Mouse (Mus musculus): ENCODE results near the gene Lst1. TPM values are rescaled to one million over a fixed set of nuclear protein-coding genes. Genes with fewer than 3 reads are reported as not detected.
A peak's percentile ranks its signal among the peaks of the same experiment; 100 is the strongest.

Lst1 gene
- total and polyA plus RNA-seq, 2 experiments from 2014 or later: 7.8 to 26.7 TPM

- H3K9me3 ChIP-seq (ENCODE audit: low read length): no peaks in the 10 kb centered on the region
- H3K4me2 ChIP-seq (ENCODE audit: low read depth, low read length, poor library complexity, severe bottlenecking): peak within 1 kb of the TSS; percentile 59
- DNase-seq (ENCODE audit: low spot score) (no peak), ATAC-seq (ENCODE audit: low FRiP score) (no peak)
- H3K27me3 ChIP-seq (ENCODE audit: insufficient read depth, low read length): peaks cover 14% of the 10 kb centered on the region
- no peaks in the 10 kb centered on the region for H3K36me3 ChIP-seq (ENCODE audit: insufficient read depth, low read length)
- WGBS: 80% methylated on average over 28 of the region's 28 CpGs
- TF ChIP-seq CTCF (IDR thresholded peaks at IDR 0.05): no peak
- no peaks in the 10 kb centered on the region for H3K4me1 ChIP-seq (ENCODE audit: insufficient read depth, low read length)
- H3K27ac ChIP-seq (ENCODE audit: low read depth, low read length): no peak within 1 kb of the TSS
- H3K9ac ChIP-seq (replicated peaks; ENCODE audit: low read length, poor library complexity, severe bottlenecking): no peak within 1 kb of the TSS
- peak within 1 kb of the TSS; percentile 40; the same call in 1 of the 2 replicates for H3K4me3 ChIP-seq (ENCODE audit: low read depth, low read length)
Measured at GRCm38 (mm10) chr17:35193881-35194843, 5.9 kb upstream of the Lst1 start, which contains the start of gene Ltb. Ltb (plus strand) TSS chr17:35194439.

- no peaks in the 10 kb centered on the region for H3K4me1 ChIP-seq (ENCODE audit: insufficient read depth, low read length)
- H3K4me2 ChIP-seq (ENCODE audit: low read depth, low read length, poor library complexity, severe bottlenecking): no peak overlapping the region
- H3K27me3 ChIP-seq (ENCODE audit: insufficient read depth, low read length): peaks cover 14% of the 10 kb centered on the region
- TF ChIP-seq CTCF (IDR thresholded peaks at IDR 0.05): no peak
- no peak overlapping the region for H3K27ac ChIP-seq (ENCODE audit: low read depth, low read length)
- H3K4me3 ChIP-seq (ENCODE audit: low read depth, low read length): no peak overlapping the region
- no peaks in the 10 kb centered on the region for H3K36me3 ChIP-seq (ENCODE audit: insufficient read depth, low read length)
- WGBS: 82% methylated on average over 5 of the region's 5 CpGs
- H3K9ac ChIP-seq (replicated peaks; ENCODE audit: low read length, poor library complexity, severe bottlenecking): no peak overlapping the region
- ATAC-seq (ENCODE audit: low FRiP score) (no peak), DNase-seq (ENCODE audit: low spot score) (no peak)
- no peaks in the 10 kb centered on the region for H3K9me3 ChIP-seq (ENCODE audit: low read length)
Measured at GRCm38 (mm10) chr17:35192924-35193323, 4.7 kb upstream of the Lst1 start.

GRCm38 (mm10) chr17:35191723-35192122, 3.5 kb upstream of the Lst1 start:
- Histone ChIP-seq H3K36me3 (ENCODE audit: insufficient read depth, low read length) (no peaks in the 10 kb centered on the region), H3K4me2 (ENCODE audit: low read depth, low read length, poor library complexity, severe bottlenecking) (no peak overlapping the region), H3K9me3 (ENCODE audit: low read length) (no peaks in the 10 kb centered on the region), H3K4me3 (ENCODE audit: low read depth, low read length) (no peak overlapping the region), H3K9ac (replicated peaks; ENCODE audit: low read length, poor library complexity, severe bottlenecking) (no peak overlapping the region), H3K4me1 (ENCODE audit: insufficient read depth, low read length) (no peaks in the 10 kb centered on the region), H3K27me3 (ENCODE audit: insufficient read depth, low read length) (peaks cover 14% of the 10 kb centered on the region), H3K27ac (ENCODE audit: low read depth, low read length) (no peak overlapping the region)
- DNase-seq (ENCODE audit: low spot score) (no peak), ATAC-seq (ENCODE audit: low FRiP score) (no peak)
- WGBS: 62% methylated on average over 2 of the region's 2 CpGs
- TF ChIP-seq CTCF (IDR thresholded peaks at IDR 0.05): no peak

- H3K4me3 ChIP-seq (ENCODE audit: low read depth, low read length): no peak overlapping the region
- no peaks in the 10 kb centered on the region for H3K9me3 ChIP-seq (ENCODE audit: low read length)
- no peak overlapping the region for H3K27ac ChIP-seq (ENCODE audit: low read depth, low read length)
- ATAC-seq (ENCODE audit: low FRiP score) (no peak), DNase-seq (ENCODE audit: low spot score) (no peak)
- no peak overlapping the region for H3K9ac ChIP-seq (replicated peaks; ENCODE audit: low read length, poor library complexity, severe bottlenecking)
- no peaks in the 10 kb centered on the region for H3K4me1 ChIP-seq (ENCODE audit: insufficient read depth, low read length)
- no peak for TF ChIP-seq CTCF (IDR thresholded peaks at IDR 0.05)
- H3K4me2 ChIP-seq (ENCODE audit: low read depth, low read length, poor library complexity, severe bottlenecking): no peak overlapping the region
- 69% methylated on average over 4 of the region's 4 CpGs for WGBS
- peaks cover 12% of the 10 kb centered on the region for H3K27me3 ChIP-seq (ENCODE audit: insufficient read depth, low read length)
- no peaks in the 10 kb centered on the region for H3K36me3 ChIP-seq (ENCODE audit: insufficient read depth, low read length)
Measured at GRCm38 (mm10) chr17:35190096-35190495, 1.9 kb upstream of the Lst1 start.

- H3K27ac ChIP-seq (ENCODE audit: low read depth, low read length): no peak overlapping the region
- peaks cover 3% of the 10 kb centered on the region; the same call in 1 of the 2 replicates for H3K27me3 ChIP-seq (ENCODE audit: insufficient read depth, low read length)
- H3K9ac ChIP-seq (replicated peaks; ENCODE audit: low read length, poor library complexity, severe bottlenecking): no peak overlapping the region
- no peak overlapping the region for H3K4me3 ChIP-seq (ENCODE audit: low read depth, low read length)
- no peaks in the 10 kb centered on the region for H3K4me1 ChIP-seq (ENCODE audit: insufficient read depth, low read length)
- no peak for ATAC-seq (ENCODE audit: low FRiP score)
- no peaks in the 10 kb centered on the region for H3K36me3 ChIP-seq (ENCODE audit: insufficient read depth, low read length)
- no peak for DNase-seq (ENCODE audit: low spot score)
- no peak for TF ChIP-seq CTCF (IDR thresholded peaks at IDR 0.05)
- H3K4me2 ChIP-seq (ENCODE audit: low read depth, low read length, poor library complexity, severe bottlenecking): no peak overlapping the region
- no peaks in the 10 kb centered on the region for H3K9me3 ChIP-seq (ENCODE audit: low read length)
- 76% methylated on average over 1 of the region's 1 CpGs for WGBS
Measured at GRCm38 (mm10) chr17:35189186-35189585, 947 bp upstream of the Lst1 start.

- no peak for DNase-seq (ENCODE audit: low spot score)
- ATAC-seq (ENCODE audit: low FRiP score): no peak
- Histone ChIP-seq H3K4me2 (ENCODE audit: low read depth, low read length, poor library complexity, severe bottlenecking) (no peak overlapping the region), H3K27ac (ENCODE audit: low read depth, low read length) (no peak overlapping the region), H3K36me3 (ENCODE audit: insufficient read depth, low read length) (no peaks in the 10 kb centered on the region), H3K27me3 (ENCODE audit: insufficient read depth, low read length) (no peaks in the 10 kb centered on the region), H3K4me1 (ENCODE audit: insufficient read depth, low read length) (no peaks in the 10 kb centered on the region), H3K9me3 (ENCODE audit: low read length) (no peaks in the 10 kb centered on the region), H3K9ac (replicated peaks; ENCODE audit: low read length, poor library complexity, severe bottlenecking) (no peak overlapping the region), H3K4me3 (ENCODE audit: low read depth, low read length) (no peak overlapping the region)
- 78% methylated on average over 4 of the region's 4 CpGs for WGBS
- no peak for TF ChIP-seq CTCF (IDR thresholded peaks at IDR 0.05)
Measured at GRCm38 (mm10) chr17:35187345-35187744, 894 bp downstream of the Lst1 start.
